Mouse (Mus musculus): ENCODE measurements around the gene Olfr147.
"Not testable (repeated sequence)": the region's sequence is repeated elsewhere in the genome, so short reads cannot be mapped to it uniquely, and the experiment has no call there.

Gene Olfr147

GRCm38 (mm10) chr9:38401398-38401797, at the start of gene Olfr147:
Olfr147 (plus strand) TSS chr9:38401698.
- DNase-seq: no peak

GRCm38 (mm10) chr9:38366596-38366995, 34.9 kb upstream of the Olfr147 start, which contains the start of gene Olfr250:
Olfr250 (plus strand) TSS chr9:38366896.
- DNase-seq: no peak

GRCm38 (mm10) chr9:38376786-38377185, 24.7 kb upstream of the Olfr147 start, which contains the start of gene Olfr251:
Olfr251 (plus strand) TSS chr9:38377086.
- DNase-seq: no peak

GRCm38 (mm10) chr9:38407502-38407901, 6.0 kb downstream of the Olfr147 start:
- not testable (repeated sequence) for DNase-seq

GRCm38 (mm10) chr9:38413502-38413901, 12.0 kb downstream of the Olfr147 start:
- DNase-seq: not testable (repeated sequence)

- no peak for DNase-seq
These were observed 22.3 kb downstream of the Olfr147 start for GRCm38 (mm10) chr9:38423801-38424200.

- DNase-seq: no peak
These were observed 25.5 kb downstream of the Olfr147 start for GRCm38 (mm10) chr9:38427026-38427425.

GRCm38 (mm10) chr9:38429155-38429554, 27.7 kb downstream of the Olfr147 start, which contains the start of gene Olfr901:
Olfr901 (plus strand) TSS chr9:38429455.
- DNase-seq: no peak

- DNase-seq: no peak
These were observed 45.9 kb downstream of the Olfr147 start, which contains the start of gene Olfr902 for GRCm38 (mm10) chr9:38447352-38447751. Olfr902 (plus strand) TSS chr9:38447652.

Measured in cerebellum, adult 18-20 months (tissue).